Mouse (Mus musculus) thymus, adult 2 months (tissue): ENCODE results near the gene Cyb5d1.

Experiments
- CTCF ChIP-seq: fragments of 200-500 bp; IDR thresholded peaks from 2 replicates; pipeline ENCODE4 v1.5.1; 2012; ENCODE audit warnings: mild to moderate bottlenecking, control low read depth, low read length, moderate library complexity, borderline replicate concordance; ENCODE audit not compliant: control insufficient read depth, poor library complexity, insufficient read depth; ENCODE audit errors: extremely low read depth
- POLR2A ChIP-seq: fragments of 200-500 bp; IDR thresholded peaks from 2 replicates; pipeline ENCODE4 v1.6.1; 2012; ENCODE audit warnings: mild to moderate bottlenecking, low read length, control low read depth, moderate library complexity; ENCODE audit not compliant: control insufficient read depth, poor library complexity, insufficient read depth; ENCODE audit errors: extremely low read depth

DNA sequence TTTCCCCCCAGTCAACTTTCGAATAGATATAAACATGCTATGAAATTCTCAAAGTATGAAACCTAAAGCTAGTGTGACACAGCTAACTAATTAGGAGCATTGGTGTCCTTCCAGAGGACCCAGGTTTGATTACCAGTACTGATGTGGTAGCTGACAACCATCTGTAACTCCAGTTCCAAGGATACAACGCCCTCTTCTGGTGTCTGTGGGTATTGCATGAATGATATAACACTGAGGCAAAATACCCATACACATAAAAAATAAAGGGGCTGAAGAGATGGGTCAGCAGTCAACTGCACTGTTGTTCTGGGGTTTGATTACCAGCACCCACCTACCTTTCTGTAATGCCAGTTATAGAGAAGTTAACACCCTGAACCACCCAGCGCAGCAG, 22.7 kb downstream of the Cyb5d1 start:
- no peak for TF ChIP-seq CTCF
- TF ChIP-seq POLR2A = no peak
